ENCODE assay signal across 20 mouse cellular contexts in genomic region chr19:42601445-42601844, GRCm38 (mm10). TPM values are rescaled to one million over a fixed set of nuclear protein-coding genes. Genes with fewer than 3 reads are reported as not detected.
DNase-seq lines count a peak whose midpoint lies in the region; ATAC-seq and TF ChIP-seq lines count a peak whose summit lies in the region.
"Had no signal": no experiment of that assay in that cellular context is flagged by ENCODE, and none has a peak within 500 bp of the region (broad histone marks: within the 10 kb centered on the region; RNA-seq: fewer than 3 reads in every experiment).

No protein-coding gene starts in this region.

- H3K9me3 ChIP-seq in hindbrain, postnatal 0 days (ENCODE audit: low read length): no peaks in the 10 kb centered on the region
- H3K9me3 ChIP-seq in hindbrain, embryonic 11.5 days (ENCODE audit: control insufficient read depth, low read length): no peaks in the 10 kb centered on the region
- H3K9me3 ChIP-seq in lung, postnatal 0 days (ENCODE audit: low read length): no peaks in the 10 kb centered on the region
- H3K9me3 ChIP-seq: forebrain, embryonic 13.5 days; megakaryocyte, embryonic 14.5 days; neural tube, embryonic 12.5 days had no signal

- WGBS in hindbrain, postnatal 0 days: 65% methylated on average over 2 of the region's 2 CpGs
- WGBS in hindbrain, embryonic 11.5 days: 88% methylated on average over 2 of the region's 2 CpGs
- 74% methylated on average over 2 of the region's 2 CpGs for WGBS in lung, postnatal 0 days

- H3K27me3 ChIP-seq in hindbrain, postnatal 0 days (ENCODE audit: insufficient read depth, low read length): no peaks in the 10 kb centered on the region
- no peaks in the 10 kb centered on the region for H3K27me3 ChIP-seq in hindbrain, embryonic 11.5 days (ENCODE audit: control insufficient read depth, insufficient read depth, low read length)
- no peaks in the 10 kb centered on the region for H3K27me3 ChIP-seq in lung, postnatal 0 days (replicated peaks; ENCODE audit: insufficient read depth, low read length)
- H3K27me3 ChIP-seq: forebrain, embryonic 13.5 days; neural tube, embryonic 12.5 days; Patski had no signal

- no peak overlapping the region for H3K9ac ChIP-seq in hindbrain, postnatal 0 days (replicated peaks; ENCODE audit: low read length)
- no peak overlapping the region for H3K9ac ChIP-seq in hindbrain, embryonic 11.5 days (ENCODE audit: low read depth, low read length)
- no peak overlapping the region for H3K9ac ChIP-seq in lung, postnatal 0 days (replicated peaks; ENCODE audit: low read depth)
- H3K9ac ChIP-seq: forebrain, embryonic 13.5 days; lung, embryonic 14.5 days; neural tube, embryonic 12.5 days had no signal

- no peak for TF ChIP-seq EP300 in lung, postnatal 0 days (IDR thresholded peaks at IDR 0.05)

- peak; percentile 52; the same call in 1 of the 2 replicates for ATAC-seq in hindbrain, postnatal 0 days
- ATAC-seq in hindbrain, embryonic 11.5 days (ENCODE audit: low FRiP score): no peak
- peak; percentile 58 for ATAC-seq in lung, postnatal 0 days
- ATAC-seq: forebrain, embryonic 13.5 days; inflammation-experienced regulatory T-cells, adult 6 months; Patski had no signal

- peaks cover 4% of the 10 kb centered on the region; the same call in 1 of the 2 replicates for H3K4me1 ChIP-seq in hindbrain, postnatal 0 days (ENCODE audit: insufficient read depth, low read length)
- H3K4me1 ChIP-seq in hindbrain, embryonic 11.5 days (replicated peaks; ENCODE audit: control insufficient read depth, insufficient read depth, low read length): no peaks in the 10 kb centered on the region
- 0 out of 2 replicates have a peak, but pooled peaks cover 4% of the 10 kb centered on the region for H3K4me1 ChIP-seq in lung, postnatal 0 days (ENCODE audit: insufficient read depth, low read depth, low read length)
- H3K4me1 ChIP-seq: forebrain, embryonic 13.5 days had no signal

- peak; percentile 56 to 72 for DNase-seq in cerebellum, postnatal 10 days
- no peak for DNase-seq in cerebellum, adult 9-10 months
- DNase-seq in hindbrain, postnatal 0 days (ENCODE audit: low spot score): peak; percentile 32
- DNase-seq in hindbrain, embryonic 11.5 days (ENCODE audit: low spot score): no peak
- no peak for DNase-seq in lung, postnatal 0 days (ENCODE audit: low spot score)
- no peak for DNase-seq in lung, postnatal 36 days
- peak; percentile 67 to 70 for DNase-seq in kidney, postnatal 36 days
- DNase-seq in urinary bladder, adult 2 months (ENCODE audit: low spot score): no peak
- DNase-seq: B cell, adult 2 months; heart, postnatal 14 days; layer of hippocampus, adult 9-11 months; lung, embryonic 14.5 days; right cerebral cortex, postnatal 4 days had no signal

- no peak for TF ChIP-seq CTCF in hindbrain, postnatal 0 days (IDR thresholded peaks at IDR 0.05; ENCODE audit: low read depth)
- no peak for TF ChIP-seq CTCF in lung, postnatal 0 days (IDR thresholded peaks at IDR 0.05)

- H3K36me3 ChIP-seq in hindbrain, postnatal 0 days (ENCODE audit: insufficient read depth, low read length): no peaks in the 10 kb centered on the region
- no peaks in the 10 kb centered on the region for H3K36me3 ChIP-seq in hindbrain, embryonic 11.5 days (ENCODE audit: control insufficient read depth, insufficient read depth, low read length)
- H3K36me3 ChIP-seq in lung, postnatal 0 days (ENCODE audit: insufficient read depth, low read length): no peaks in the 10 kb centered on the region
- H3K36me3 ChIP-seq: neural tube, embryonic 12.5 days had no signal

- no peak overlapping the region for H3K4me2 ChIP-seq in hindbrain, postnatal 0 days (ENCODE audit: low read depth, low read length)
- no peak overlapping the region for H3K4me2 ChIP-seq in hindbrain, embryonic 11.5 days (replicated peaks; ENCODE audit: low read depth, low read length)
- H3K4me2 ChIP-seq in lung, postnatal 0 days (replicated peaks; ENCODE audit: low read depth, low read length): no peak overlapping the region
- H3K4me2 ChIP-seq: forebrain, embryonic 13.5 days; liver, embryonic 11.5 days; lung, embryonic 14.5 days; neural tube, embryonic 12.5 days had no signal

- H3K4me3 ChIP-seq in hindbrain, postnatal 0 days (ENCODE audit: low read length): no peak overlapping the region
- H3K4me3 ChIP-seq in hindbrain, embryonic 11.5 days (ENCODE audit: low read depth, low read length): no peak overlapping the region
- H3K4me3 ChIP-seq in lung, postnatal 0 days (ENCODE audit: low read depth, low read length): no peak overlapping the region
- H3K4me3 ChIP-seq: forebrain, embryonic 13.5 days; heart, adult 2 months; megakaryocyte, embryonic 14.5 days; neural tube, embryonic 12.5 days had no signal

- no peak overlapping the region for H3K27ac ChIP-seq in hindbrain, postnatal 0 days
- no peak overlapping the region for H3K27ac ChIP-seq in hindbrain, embryonic 11.5 days (ENCODE audit: low read depth, low read length)
- H3K27ac ChIP-seq in lung, postnatal 0 days (ENCODE audit: low read length): no peak overlapping the region
- H3K27ac ChIP-seq: forebrain, embryonic 13.5 days; heart, adult 2 months; neural tube, embryonic 12.5 days had no signal

RNA-seq across cellular contexts. Expression of gene Loxl4, which starts 11.2 kb away (rescaled TPM):
- 0.72 and 0.78 TPM in 2 replicates for total RNA-seq in hindbrain, postnatal 0 days (2014; rRNA removed)
- polyA plus RNA-seq in hindbrain, postnatal 0 days (2015; fragmentation: Nextera tagmentation; extraction: Ambion mirVana): 0.18 TPM in 1 of 2 replicates, not detected in the other
- polyA plus RNA-seq in hindbrain, embryonic 11.5 days (2014; fragmentation: Nextera tagmentation; extraction: Ambion mirVana): 0.20 and 0.37 TPM in 2 replicates
- polyA plus RNA-seq in lung, postnatal 0 days (2015; fragmentation: Nextera tagmentation; extraction: Ambion mirVana): 0.60 and 0.64 TPM in 2 replicates
- 8.7 and 9.1 TPM in 2 replicates for polyA plus RNA-seq in urinary bladder, adult 2 months (2012; rRNA removed)

Comparison
In these comparisons a context has a peak if more than half of its experiments do, and no peak if none do; other contexts are left out.
1. DNase-seq: peak in cerebellum, postnatal 10 days (2 of 2), hindbrain, postnatal 0 days (single experiment) and kidney, postnatal 36 days (2 of 2); none in cerebellum, adult 9-10 months (single experiment), hindbrain, embryonic 11.5 days (single experiment), lung, postnatal 0 days (single experiment), lung, postnatal 36 days (single experiment) and urinary bladder, adult 2 months (single experiment).